Mouse (Mus musculus): ENCODE data around the gene Sema4d.
A peak's percentile ranks its signal among the peaks of the same experiment; 100 is the strongest.

Gene Sema4d

GRCm38 (mm10) chr13:51727364-51727763 lies 66.2 kb downstream of the Sema4d start:
- no peak for DNase-seq (ENCODE audit: low spot score)

GRCm38 (mm10) chr13:51725926-51726574 lies 67.5 kb downstream of the Sema4d start:
- no peak for DNase-seq (ENCODE audit: low spot score)

GRCm38 (mm10) chr13:51725446-51725845 lies 68.1 kb downstream of the Sema4d start:
- DNase-seq (ENCODE audit: low spot score): no peak

DNA sequence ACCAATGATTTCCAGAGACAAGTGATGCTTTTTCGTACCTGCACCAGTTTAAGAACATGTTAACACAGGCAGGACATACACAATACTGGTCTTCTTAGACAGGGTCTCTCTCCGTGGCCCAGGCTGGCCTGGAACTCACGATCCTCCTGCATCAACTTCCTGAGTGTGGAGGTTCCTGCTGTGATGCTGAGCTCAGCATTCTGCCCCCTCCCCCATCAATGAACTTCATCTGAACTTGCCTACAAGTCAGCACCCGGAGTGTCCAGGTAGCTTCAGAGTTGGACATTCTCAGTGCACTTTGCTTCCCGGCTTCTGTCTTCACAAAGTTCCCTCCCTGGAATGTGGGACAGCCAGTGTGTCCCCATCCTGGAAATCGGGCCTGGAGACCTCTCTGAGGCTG lies 69.0 kb downstream of the Sema4d start:
- no peak for DNase-seq (ENCODE audit: low spot score)

- DNase-seq (ENCODE audit: low spot score): no peak
Observed at GRCm38 (mm10) chr13:51723114-51723513, 70.4 kb downstream of the Sema4d start.

GRCm38 (mm10) chr13:51720556-51720955 lies 73.0 kb downstream of the Sema4d start:
- no peak for DNase-seq (ENCODE audit: low spot score)

DNA sequence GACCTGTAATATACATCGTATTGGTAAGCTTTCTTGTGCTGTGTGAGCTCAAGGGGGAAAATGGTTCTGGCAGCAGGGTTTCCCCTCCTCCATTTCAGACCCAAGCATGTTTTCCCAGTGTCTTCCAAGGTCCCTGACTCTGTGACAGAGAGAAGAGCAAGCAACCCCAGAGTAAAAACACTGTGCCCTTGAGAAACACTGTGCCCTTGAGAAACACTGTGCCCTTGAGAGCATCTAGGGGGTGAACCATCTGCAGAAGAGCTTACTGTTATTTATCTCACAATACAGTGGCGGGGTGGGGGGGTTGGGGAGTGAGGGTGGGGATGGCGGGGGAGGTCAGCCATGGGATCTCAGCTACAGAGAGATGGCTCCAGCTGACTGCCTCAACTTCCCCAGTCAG lies 74.3 kb downstream of the Sema4d start:
- peak; percentile 38 for DNase-seq (ENCODE audit: low spot score)

- DNase-seq (ENCODE audit: low spot score): peak; percentile 56
Observed at GRCm38 (mm10) chr13:51716350-51717263, 76.9 kb downstream of the Sema4d start.

DNA sequence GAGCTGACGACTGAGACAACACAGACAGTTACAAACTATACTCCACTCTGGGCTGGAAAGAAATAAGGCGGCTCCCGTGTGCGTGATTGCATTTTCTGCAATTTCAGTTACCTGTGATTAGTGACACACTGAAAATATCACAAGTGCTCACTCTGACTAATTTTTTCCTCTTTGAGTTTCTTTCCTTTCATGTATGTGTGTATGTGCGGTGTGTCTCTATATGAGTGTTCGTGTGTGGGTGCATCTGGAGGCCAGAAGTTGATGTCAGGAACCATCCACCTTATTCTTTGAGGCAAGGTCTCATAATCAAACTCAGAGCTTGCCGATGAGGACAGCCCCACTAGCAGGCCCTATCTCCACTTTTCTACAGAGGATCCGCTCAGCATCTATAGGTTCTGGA lies 81.5 kb downstream of the Sema4d start:
- no peak for DNase-seq (ENCODE audit: low spot score)

DNA sequence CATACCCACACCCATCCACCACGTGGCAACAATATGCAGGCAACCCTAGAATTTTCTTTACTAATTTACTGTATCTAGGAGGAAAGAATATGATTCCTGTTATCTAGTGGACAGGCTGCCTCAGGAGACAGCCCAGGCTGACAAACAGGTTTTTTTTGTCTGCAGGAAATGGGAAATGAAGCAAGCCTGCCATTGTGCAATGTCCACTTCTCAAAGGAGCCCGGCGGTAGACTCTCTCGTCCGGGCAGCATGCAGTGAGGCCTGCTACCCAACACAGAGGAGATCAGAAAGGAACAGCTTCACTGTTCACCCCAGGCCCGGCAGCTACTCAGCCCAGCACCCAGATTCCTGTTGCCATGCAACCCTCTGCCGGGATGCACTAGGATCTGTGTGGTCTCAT lies 82.8 kb downstream of the Sema4d start:
- no peak for DNase-seq (ENCODE audit: low spot score)

- DNase-seq (ENCODE audit: low spot score): no peak
Observed at GRCm38 (mm10) chr13:51705882-51706854, 87.4 kb downstream of the Sema4d start.

GRCm38 (mm10) chr13:51703893-51704292 lies 89.7 kb downstream of the Sema4d start:
- DNase-seq (ENCODE audit: low spot score): no peak

GRCm38 (mm10) chr13:51698318-51698717 lies 95.2 kb downstream of the Sema4d start:
- DNase-seq (ENCODE audit: low spot score): no peak

DNA sequence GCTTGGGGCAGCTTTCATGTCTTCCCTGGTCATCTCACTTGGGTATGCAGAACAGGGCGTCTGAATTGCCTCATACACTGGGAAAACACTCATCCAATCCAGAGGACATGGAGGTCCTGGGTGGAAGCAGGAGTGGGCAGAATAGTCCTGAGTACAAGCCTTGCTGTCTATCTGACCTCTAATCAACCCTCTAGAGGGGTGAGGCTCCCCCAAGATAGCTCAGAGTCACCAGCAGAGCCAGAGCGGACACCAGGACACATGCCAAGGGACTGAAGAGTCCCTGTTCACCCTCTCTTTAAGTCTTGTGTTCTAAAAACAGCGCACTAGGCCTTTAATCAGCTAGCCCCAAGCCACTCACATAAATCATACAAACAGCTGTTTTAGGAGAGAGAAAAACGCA lies 95.7 kb downstream of the Sema4d start:
- DNase-seq (ENCODE audit: low spot score): no peak

- no peak for DNase-seq (ENCODE audit: low spot score)
Observed at GRCm38 (mm10) chr13:51697455-51697854, 96.1 kb downstream of the Sema4d start.

- no peak for DNase-seq (ENCODE audit: low spot score)
Observed at GRCm38 (mm10) chr13:51696481-51696880, 97.1 kb downstream of the Sema4d start.

DNA sequence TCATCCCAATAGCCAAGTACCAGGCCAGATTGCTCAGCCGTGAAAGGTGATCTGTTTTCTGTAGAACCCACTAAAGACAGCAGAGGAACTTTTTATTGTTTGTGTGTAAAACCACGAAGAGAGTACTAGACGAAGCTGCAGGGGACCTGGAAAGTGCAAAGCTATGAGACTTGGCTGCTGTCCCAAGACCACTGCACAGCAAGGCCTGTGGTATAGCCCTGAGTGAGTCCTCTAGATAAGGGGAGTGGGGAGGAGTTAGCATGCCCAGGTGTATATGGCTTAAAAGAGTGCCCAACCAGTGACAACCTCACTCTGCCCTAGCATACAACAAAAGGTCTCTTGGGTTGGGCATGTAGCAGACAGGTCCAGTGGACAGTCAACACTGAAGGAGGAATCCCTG lies 104.9 kb downstream of the Sema4d start:
- no peak for DNase-seq (ENCODE audit: low spot score)

DNA sequence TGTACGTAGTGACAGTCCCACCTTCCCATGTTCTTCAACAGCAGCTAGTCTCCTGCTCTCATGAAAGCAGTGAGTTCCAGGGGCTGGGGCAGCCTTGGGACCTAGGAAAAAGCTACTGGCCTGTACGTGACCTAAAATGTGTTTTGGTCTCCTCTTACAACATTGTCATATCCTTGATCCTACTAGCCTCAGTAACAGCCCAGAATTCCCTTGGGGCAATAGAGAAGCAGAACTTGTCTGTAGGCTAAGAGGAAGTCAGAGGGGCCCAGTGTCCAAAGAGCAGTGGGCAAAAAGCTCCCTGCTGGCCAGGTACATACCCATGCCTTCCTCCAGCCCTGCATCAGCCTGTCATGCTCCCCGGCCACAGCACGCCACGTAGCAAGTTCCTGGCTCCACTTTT lies 106.6 kb downstream of the Sema4d start:
- no peak for DNase-seq (ENCODE audit: low spot score)

GRCm38 (mm10) chr13:51685290-51685966 lies 108.1 kb downstream of the Sema4d start:
- no peak for DNase-seq (ENCODE audit: low spot score)

DNA sequence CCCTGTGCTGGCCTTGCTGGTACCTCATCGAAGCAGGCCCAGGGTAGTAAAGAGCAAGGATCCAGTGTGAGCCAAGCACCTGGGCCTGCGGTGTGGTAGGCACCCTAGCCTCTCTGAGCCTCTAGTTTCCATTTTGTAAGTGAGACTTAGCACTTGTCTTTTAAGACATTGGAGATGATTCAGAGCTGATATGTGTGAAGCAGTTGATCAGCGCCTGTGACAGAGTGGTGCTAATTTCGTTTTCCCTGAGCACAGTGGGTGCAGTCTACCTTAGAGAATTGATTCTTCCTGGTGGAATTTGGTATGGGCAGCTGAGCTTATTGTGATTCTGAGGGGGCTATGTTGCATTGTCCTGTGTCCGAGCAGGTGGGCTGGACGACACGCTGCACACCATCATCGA lies 111.9 kb downstream of the Sema4d start:
- no peak for DNase-seq (ENCODE audit: low spot score)

DNA sequence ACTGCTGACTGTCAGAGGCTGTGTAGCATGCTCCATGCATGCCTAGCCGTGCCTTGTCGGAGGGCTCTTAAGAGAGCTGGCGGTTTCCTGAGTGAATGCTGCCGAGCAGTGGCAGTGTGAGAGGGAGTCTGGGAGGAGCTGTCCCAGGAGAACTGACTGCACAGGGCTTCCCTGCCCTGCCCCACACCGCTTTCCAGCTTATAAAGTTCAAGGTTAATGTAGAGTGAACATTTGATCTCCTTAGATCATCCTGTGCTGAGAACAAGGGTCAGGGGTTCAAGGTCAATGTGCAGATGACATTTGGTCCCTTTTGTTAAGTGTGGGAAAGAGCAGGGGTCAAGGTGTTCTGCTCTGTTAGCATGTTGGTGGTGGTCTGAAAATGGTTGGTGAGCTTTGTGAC lies 112.5 kb downstream of the Sema4d start:
- DNase-seq (ENCODE audit: low spot score): no peak

GRCm38 (mm10) chr13:51679332-51679731 lies 114.2 kb downstream of the Sema4d start:
- DNase-seq (ENCODE audit: low spot score): no peak

All from ovary, postnatal 36 days (tissue).